Mouse (Mus musculus): ENCODE measurements around the gene Kmt2b.

- TF ChIP-seq CTCF (conservative IDR thresholded peaks at IDR 0.05 in 1 of 2, IDR thresholded peaks at IDR 0.05 in 1 of 2; ENCODE audit: low read depth in 2 of 2, low read length in 2 of 2) (no peak), CHD1 (IDR thresholded peaks at IDR 0.05; ENCODE audit: low read depth, low read length) (no peak), MAZ (IDR thresholded peaks at IDR 0.05; ENCODE audit: low read depth, low read length) (no peak), POLR2A (IDR thresholded peaks at IDR 0.05; ENCODE audit: low read depth, low read length) (no peak), MAX (IDR thresholded peaks at IDR 0.05; ENCODE audit: low read length) (no peak), SMC3 (IDR thresholded peaks at IDR 0.05; ENCODE audit: low read depth, low read length) (no peak), EP300 (IDR thresholded peaks at IDR 0.05; ENCODE audit: low read length) (no peak), USF1 (IDR thresholded peaks at IDR 0.05; ENCODE audit: low read depth, low read length) (no peak), RAD21 (IDR thresholded peaks at IDR 0.05; ENCODE audit: low read depth, low read length) (no peak)
Measured at GRCm38 (mm10) chr7:30581547-30581946, 7.0 kb downstream of the Kmt2b start.
